Mouse (Mus musculus) thymus, adult 2 months (tissue): ENCODE measurements around the gene A3galt2.

Source experiments
- CTCF ChIP-seq: fragments of 200-500 bp; IDR thresholded peaks from 2 replicates; pipeline ENCODE4 v1.5.1; 2012; ENCODE audit warnings: mild to moderate bottlenecking, control low read depth, low read length, moderate library complexity, borderline replicate concordance; ENCODE audit not compliant: control insufficient read depth, poor library complexity, insufficient read depth; ENCODE audit errors: extremely low read depth
- POLR2A ChIP-seq: fragments of 200-500 bp; IDR thresholded peaks from 2 replicates; pipeline ENCODE4 v1.6.1; 2012; ENCODE audit warnings: mild to moderate bottlenecking, low read length, control low read depth, moderate library complexity; ENCODE audit not compliant: control insufficient read depth, poor library complexity, insufficient read depth; ENCODE audit errors: extremely low read depth

DNA sequence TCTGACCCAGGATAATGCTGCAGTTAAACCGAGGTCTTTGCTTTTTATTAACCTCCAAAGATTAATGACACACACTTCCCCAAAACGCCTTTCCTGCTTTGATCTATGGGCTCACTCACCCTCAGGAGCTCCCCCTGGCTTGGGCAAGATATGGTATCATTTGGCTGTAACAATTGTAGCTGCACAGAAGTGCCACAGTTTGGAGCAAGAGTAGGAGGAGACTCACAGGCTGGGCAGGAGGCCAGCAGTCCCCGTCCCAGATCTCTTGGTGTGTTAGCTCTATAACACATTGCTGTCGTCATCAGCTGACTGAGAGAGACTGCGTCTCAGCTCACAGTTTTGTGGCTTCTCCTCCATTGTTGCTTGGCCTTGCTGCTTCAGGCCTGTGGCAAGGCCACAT, 35.1 kb upstream of the A3galt2 start:
- TF ChIP-seq CTCF = no peak
- TF ChIP-seq POLR2A = no peak
